Mouse (Mus musculus) liver, postnatal 0 days (tissue): ENCODE data around the gene Tescl. TPM values are rescaled to one million over a fixed set of nuclear protein-coding genes. Genes with fewer than 3 reads are reported as not detected.

Experiments used
- ATAC-seq: fragments of 200-750 bp; cut with Nextera tagmentation; 2 replicates; pipeline ENCODE4 v1.8.0; 2017; ENCODE audit warnings: mild to moderate bottlenecking, moderate library complexity
- DNase-seq: peaks from one replicate; pipeline ENCODE4 v3.0.0-alpha.2; 2016
- H3K27ac ChIP-seq: fragments of 300-500 bp; sonication (generic); 2 replicates; pipeline ENCODE4 v1.5.1; 2014; ENCODE audit warnings: antibody characterized with exemption, moderate library complexity, mild to moderate bottlenecking, low read depth
- H3K27me3 ChIP-seq: fragments of 300-500 bp; sonication (generic); 2 replicates; pipeline ENCODE4 v1.6.1; 2014; ENCODE audit warnings: low read length, control low read depth, mixed read lengths; ENCODE audit not compliant: insufficient read depth
- H3K36me3 ChIP-seq: fragments of 300-500 bp; sonication (generic); replicated peaks from 2 replicates; pipeline ENCODE4 v1.6.1; 2014; ENCODE audit warnings: mild to moderate bottlenecking, control low read depth, low read length, moderate library complexity, mixed read lengths; ENCODE audit not compliant: insufficient read depth
- H3K4me1 ChIP-seq: fragments of 300-500 bp; sonication (generic); 2 replicates; pipeline ENCODE4 v1.6.1; 2014; ENCODE audit warnings: antibody characterized with exemption, mild to moderate bottlenecking, control low read depth; ENCODE audit not compliant: insufficient read depth
- H3K4me2 ChIP-seq: fragments of 300-500 bp; sonication (generic); 2 replicates; pipeline ENCODE4 v1.6.1; 2014; ENCODE audit warnings: low read depth, mild to moderate bottlenecking, low read length, moderate library complexity, mixed read lengths
- H3K4me3 ChIP-seq: fragments of 300-500 bp; sonication (generic); 2 replicates; pipeline ENCODE4 v1.5.1; 2014; ENCODE audit warnings: low read depth, low read length
- H3K9ac ChIP-seq: fragments of 300-500 bp; sonication (generic); replicated peaks from 2 replicates; pipeline ENCODE4 v1.6.1; 2014; ENCODE audit warnings: mild to moderate bottlenecking, moderate library complexity
- H3K9me3 ChIP-seq: fragments of 300-500 bp; sonication (generic); 2 replicates; pipeline ENCODE4 v1.6.1; 2016; ENCODE audit warnings: mild to moderate bottlenecking, control low read depth, low read length, mixed read lengths
- CTCF ChIP-seq: sonication (generic); IDR thresholded peaks from 2 replicates; pipeline ENCODE4 v1.5.1; 2016; ENCODE audit warnings: antibody characterized with exemption, low read depth
- EP300 ChIP-seq: IDR thresholded peaks from 2 replicates; pipeline ENCODE4 v1.6.1; 2016; ENCODE audit warnings: antibody characterized with exemption, low read depth, mild to moderate bottlenecking
- WGBS: fragments of 180-500 bp; shearing (Covaris S2); extraction: QIAGEN DNeasy Blood & Tissue Kit; methylation state at CpG from one replicate; pipeline ENCODE4 v1.1.7; 2014; ENCODE audit not compliant: insufficient replicate concordance; 5-methylcytosine and 5-hydroxymethylcytosine counted together
- polyA plus RNA-seq: library from polyadenylated mRNA; unstranded; fragments of >200 nt; fragmentation: Nextera tagmentation; extraction: Ambion mirVana; gene quantifications from 2 replicates; pipeline ENCODE4 v1.2.1, GENCODE M21; 2015

The Tescl gene
- polyA plus RNA-seq, 1 experiment from 2014 or later = not detected

DNA sequence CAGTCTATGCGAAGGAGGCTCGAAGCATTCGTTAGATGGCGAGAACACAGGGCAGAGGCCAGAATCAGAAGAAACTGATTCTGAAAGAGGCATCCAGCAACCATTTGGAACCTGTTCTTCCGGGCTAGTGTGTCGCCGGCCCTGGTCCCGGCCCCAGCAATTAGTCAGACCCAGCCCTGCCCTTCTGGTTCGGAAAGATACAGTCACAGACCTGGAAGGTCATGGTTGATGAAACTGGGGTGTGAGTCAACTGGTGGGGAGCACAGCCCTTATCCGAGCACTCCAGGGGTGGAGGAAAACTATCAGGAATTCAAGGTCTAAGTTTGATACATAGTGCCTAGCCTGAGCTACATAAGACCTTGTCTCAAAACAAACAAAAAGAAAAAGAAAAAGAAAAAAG is 22.3 kb upstream of the Tescl start:
- no peak for ATAC-seq
- Histone ChIP-seq H3K4me2 (no peak overlapping the region), H3K9ac (no peak overlapping the region), H3K36me3 (no peaks in the 10 kb centered on the region), H3K4me3 (no peak overlapping the region), H3K27me3 (no peaks in the 10 kb centered on the region), H3K9me3 (no peaks in the 10 kb centered on the region), H3K4me1 (no peaks in the 10 kb centered on the region), H3K27ac (no peak overlapping the region)
- 71% methylated on average over 10 of the region's 10 CpGs for WGBS
- no peak for TF ChIP-seq EP300
- TF ChIP-seq CTCF = no peak
- no peak for DNase-seq

DNA sequence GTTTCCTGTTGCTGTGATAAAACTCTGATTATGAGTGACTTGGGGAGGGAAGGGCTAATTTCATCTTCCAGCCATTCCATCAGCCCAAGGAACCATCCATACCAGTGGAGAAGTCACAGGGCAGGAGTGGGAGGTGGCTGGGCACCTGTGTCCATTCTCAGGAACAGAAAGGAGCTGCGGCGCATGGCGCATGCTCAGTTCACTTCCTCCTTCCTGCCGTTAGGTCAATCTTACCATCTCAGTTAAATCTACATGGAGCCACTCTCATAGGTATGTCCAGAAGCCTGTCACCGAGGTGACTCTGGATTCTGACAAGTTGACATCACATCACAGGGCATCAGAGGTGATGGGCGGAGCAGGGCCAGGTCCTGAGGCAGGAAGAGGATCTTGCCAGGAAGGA is 21.9 kb upstream of the Tescl start:
- H3K27me3 ChIP-seq = no peaks in the 10 kb centered on the region

DNA sequence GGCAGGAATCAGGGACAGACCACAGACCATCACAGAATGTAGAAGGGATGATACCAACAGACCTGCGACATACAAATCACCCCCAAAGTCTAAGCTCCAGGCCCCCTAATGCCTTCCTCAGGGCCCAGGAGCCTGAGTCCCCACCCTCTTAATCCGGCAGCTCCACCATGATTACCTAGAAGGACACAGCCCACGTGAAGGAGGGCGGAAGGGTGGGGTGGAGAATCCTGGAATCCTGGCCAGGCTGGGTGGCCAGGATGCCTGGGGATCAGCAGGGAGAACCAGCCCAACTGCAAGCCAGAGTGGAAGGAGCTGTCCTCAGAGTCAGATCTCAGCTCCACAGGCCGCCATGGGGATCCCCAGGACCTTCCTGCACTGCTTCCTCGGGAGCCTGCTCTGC is 15.2 kb upstream of the Tescl start, which contains the start of gene Lypd5:
Gene Lypd5 (plus strand): TSS at position 301 of the 400 bp plus-strand sequence.
- H3K36me3 ChIP-seq = no peaks in the 10 kb centered on the region
- no peak within 1 kb of the TSS for H3K9ac ChIP-seq

More for the DNA sequence above, 21.9 kb upstream of the Tescl start:
- Histone ChIP-seq H3K4me1 (no peaks in the 10 kb centered on the region), H3K36me3 (no peaks in the 10 kb centered on the region), H3K9me3 (no peaks in the 10 kb centered on the region), H3K4me3 (no peak overlapping the region), H3K27ac (no peak overlapping the region), H3K9ac (no peak overlapping the region), H3K4me2 (no peak overlapping the region)
- TF ChIP-seq EP300 = no peak
- no peak for TF ChIP-seq CTCF
- no peak for DNase-seq
- no peak for ATAC-seq
- 70% methylated on average over 6 of the region's 6 CpGs for WGBS

DNA sequence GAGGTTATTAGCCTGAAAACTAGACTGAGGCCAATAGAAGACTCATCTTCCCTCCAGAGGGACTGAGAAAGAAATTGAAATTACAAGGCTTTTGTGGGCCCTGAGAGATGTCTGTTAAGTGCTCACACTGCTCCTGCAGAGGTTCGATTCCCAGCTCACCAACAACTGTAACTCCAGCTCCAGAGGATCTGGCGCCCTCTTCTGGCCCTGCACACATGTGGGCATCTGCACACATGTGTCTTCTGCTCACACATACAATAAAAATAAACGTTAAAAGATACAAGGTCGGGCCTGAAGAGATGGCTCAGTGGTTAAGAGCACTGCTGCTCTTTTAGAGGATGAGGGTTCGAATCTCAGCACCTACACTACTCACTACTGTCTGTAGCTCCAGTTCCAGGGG is 12.7 kb upstream of the Tescl start:
- WGBS = 61% methylated on average over 5 of the region's 5 CpGs

More for the DNA sequence above, 15.2 kb upstream of the Tescl start, which contains the start of gene Lypd5:
- ATAC-seq (no peak), DNase-seq (no peak)
- Histone ChIP-seq H3K4me3 (no peak within 1 kb of the TSS), H3K9me3 (no peaks in the 10 kb centered on the region), H3K4me2 (no peak within 1 kb of the TSS), H3K27me3 (no peaks in the 10 kb centered on the region), H3K4me1 (no peaks in the 10 kb centered on the region), H3K27ac (no peak within 1 kb of the TSS)
- TF ChIP-seq EP300 (no peak), CTCF (no peak)
- WGBS = 38% methylated on average over 6 of the region's 6 CpGs

DNA sequence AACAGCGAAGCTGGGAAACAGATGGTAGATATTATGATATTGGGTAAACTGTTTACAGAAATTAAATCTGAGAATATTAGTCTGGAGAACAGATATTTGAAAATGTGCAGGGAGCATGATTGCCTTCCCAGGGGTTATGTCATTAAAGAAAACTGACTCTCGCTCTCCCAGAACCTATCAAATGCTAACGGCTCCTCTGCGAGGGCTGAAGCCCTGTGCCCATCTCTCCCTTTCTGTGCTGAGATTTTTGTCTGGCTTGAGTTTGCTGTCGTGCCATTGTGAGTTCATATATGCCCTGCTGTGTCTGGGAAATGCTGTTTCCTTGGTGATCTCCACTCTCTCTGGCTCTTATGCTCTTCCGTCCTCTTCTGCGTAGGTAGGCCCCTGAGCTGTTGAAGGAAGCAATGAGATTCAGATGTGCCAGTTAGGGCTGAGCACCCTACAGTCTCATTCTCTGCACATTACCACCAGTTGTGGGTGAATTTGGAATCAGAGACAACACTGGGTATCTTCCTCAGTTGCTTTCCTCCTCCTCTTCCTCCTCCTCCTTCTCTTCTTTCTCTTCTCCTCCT is 10.1 kb upstream of the Tescl start:
- ATAC-seq (no peak), DNase-seq (no peak)
- no peak overlapping the region for H3K9ac ChIP-seq
- H3K27ac ChIP-seq = no peak overlapping the region
- TF ChIP-seq EP300 (no peak), CTCF (no peak)
- H3K4me1 ChIP-seq = no peaks in the 10 kb centered on the region
- no peaks in the 10 kb centered on the region for H3K9me3 ChIP-seq
- H3K4me3 ChIP-seq = no peak overlapping the region
- no peaks in the 10 kb centered on the region for H3K36me3 ChIP-seq
- H3K27me3 ChIP-seq = no peaks in the 10 kb centered on the region
- WGBS = 76% methylated on average over 7 of the region's 7 CpGs
- H3K4me2 ChIP-seq = no peak overlapping the region

More for the DNA sequence above, 12.7 kb upstream of the Tescl start:
- Histone ChIP-seq H3K9me3 (no peaks in the 10 kb centered on the region), H3K4me3 (no peak overlapping the region), H3K4me2 (no peak overlapping the region), H3K27me3 (no peaks in the 10 kb centered on the region), H3K9ac (no peak overlapping the region), H3K4me1 (no peaks in the 10 kb centered on the region), H3K36me3 (no peaks in the 10 kb centered on the region), H3K27ac (no peak overlapping the region)
- DNase-seq (no peak), ATAC-seq (no peak)
- TF ChIP-seq EP300 = no peak
- peak; percentile 40 for TF ChIP-seq CTCF

DNA sequence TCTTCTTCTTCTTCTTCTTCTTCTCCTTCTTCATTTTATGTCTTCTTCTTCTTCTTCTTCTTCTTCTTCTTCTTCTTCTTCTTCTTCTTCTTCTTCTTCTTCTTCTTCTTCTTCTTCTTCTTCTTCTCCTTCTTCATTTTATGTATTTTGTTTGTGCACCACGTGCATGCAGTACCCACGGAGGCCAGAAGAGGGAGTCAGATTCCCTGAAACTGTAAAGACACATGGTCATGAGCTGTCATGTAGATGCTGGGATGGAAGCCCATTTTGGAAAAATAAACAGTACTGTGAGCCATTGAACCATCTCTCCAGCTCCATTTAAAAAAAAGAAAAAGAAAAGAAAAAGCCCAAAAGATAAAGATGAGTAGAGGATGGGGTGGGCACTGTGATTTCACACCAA is 4.5 kb upstream of the Tescl start:
- DNase-seq (no peak), ATAC-seq (no peak)
- H3K9me3 ChIP-seq = no peaks in the 10 kb centered on the region
- 50% methylated on average over 2 of the region's 2 CpGs for WGBS
- no peak overlapping the region for H3K4me2 ChIP-seq
- peaks cover 14% of the 10 kb centered on the region for H3K27me3 ChIP-seq
- no peak overlapping the region for H3K27ac ChIP-seq
- H3K4me3 ChIP-seq = no peak overlapping the region
- no peaks in the 10 kb centered on the region for H3K36me3 ChIP-seq
- TF ChIP-seq EP300 (no peak), CTCF (peak; percentile 39)
- no peaks in the 10 kb centered on the region for H3K4me1 ChIP-seq
- H3K9ac ChIP-seq = no peak overlapping the region
